In genomic region chr1:172552623-172553022, GRCm38 (mm10) we compare ENCODE assay signal across 20 mouse cellular contexts. TPM values are rescaled to one million over a fixed set of nuclear protein-coding genes. Genes with fewer than 3 reads are reported as not detected.
DNase-seq lines count a peak whose midpoint lies in the region; ATAC-seq and TF ChIP-seq lines count a peak whose summit lies in the region.
"Had no signal": no experiment of that assay in that cellular context is flagged by ENCODE, and none has a peak within 500 bp of the region (broad histone marks: within the 10 kb centered on the region; RNA-seq: fewer than 3 reads in every experiment).

No protein-coding gene starts in this region.

- H3K9me3 ChIP-seq in heart, postnatal 0 days (replicated peaks; ENCODE audit: control insufficient read depth, low read length), result no peaks in the 10 kb centered on the region
- H3K9me3 ChIP-seq in midbrain, embryonic 11.5 days (ENCODE audit: control insufficient read depth, low read length), result no peaks in the 10 kb centered on the region
- H3K9me3 ChIP-seq in midbrain, embryonic 13.5 days, result no peaks in the 10 kb centered on the region
- H3K9me3 ChIP-seq: hindbrain, embryonic 13.5 days; liver, embryonic 12.5 days had no signal

- ATAC-seq in heart, postnatal 0 days (ENCODE audit: insufficient read depth, low read depth), result peak; percentile 54; the same call in 1 of the 2 replicates
- no peak for ATAC-seq in midbrain, embryonic 11.5 days (ENCODE audit: low FRiP score)
- no peak for ATAC-seq in midbrain, embryonic 13.5 days
- ATAC-seq: forebrain, embryonic 14.5 days; intestine, embryonic 16.5 days; liver, embryonic 12.5 days; midbrain, embryonic 16.5 days had no signal

- no peaks in the 10 kb centered on the region for H3K36me3 ChIP-seq in heart, postnatal 0 days (replicated peaks; ENCODE audit: control insufficient read depth, insufficient read depth, low read length)
- no peaks in the 10 kb centered on the region for H3K36me3 ChIP-seq in midbrain, embryonic 11.5 days (ENCODE audit: control insufficient read depth, insufficient read depth, low read length)
- H3K36me3 ChIP-seq in midbrain, embryonic 13.5 days, result no peaks in the 10 kb centered on the region
- H3K36me3 ChIP-seq: hindbrain, embryonic 13.5 days; liver, embryonic 12.5 days had no signal

- H3K4me2 ChIP-seq in heart, postnatal 0 days (ENCODE audit: low read depth, low read length), result no peak overlapping the region
- no peak overlapping the region for H3K4me2 ChIP-seq in midbrain, embryonic 11.5 days
- no peak overlapping the region for H3K4me2 ChIP-seq in midbrain, embryonic 13.5 days (replicated peaks)
- H3K4me2 ChIP-seq: hindbrain, embryonic 13.5 days; liver, embryonic 12.5 days had no signal

- no peak overlapping the region for H3K9ac ChIP-seq in heart, postnatal 0 days (replicated peaks; ENCODE audit: low read depth, low read length)
- H3K9ac ChIP-seq in midbrain, embryonic 11.5 days (ENCODE audit: low read length), result no peak overlapping the region
- no peak overlapping the region for H3K9ac ChIP-seq in midbrain, embryonic 13.5 days (replicated peaks)
- H3K9ac ChIP-seq: hindbrain, embryonic 13.5 days; liver, embryonic 12.5 days had no signal

- peak overlapping the region; percentile 59 for H3K27ac ChIP-seq in heart, postnatal 0 days (ENCODE audit: low read depth)
- H3K27ac ChIP-seq in midbrain, embryonic 11.5 days (ENCODE audit: low read depth, low read length), result no peak overlapping the region
- no peak overlapping the region for H3K27ac ChIP-seq in midbrain, embryonic 13.5 days
- H3K27ac ChIP-seq: hindbrain, embryonic 13.5 days; liver, embryonic 12.5 days had no signal

- H3K4me1 ChIP-seq in heart, postnatal 0 days (ENCODE audit: control insufficient read depth, insufficient read depth), result peaks cover 15% of the 10 kb centered on the region
- H3K4me1 ChIP-seq in midbrain, embryonic 11.5 days (ENCODE audit: control insufficient read depth, insufficient read depth, low read length), result peaks cover 19% of the 10 kb centered on the region
- peaks cover 32% of the 10 kb centered on the region for H3K4me1 ChIP-seq in midbrain, embryonic 13.5 days (replicated peaks)

- H3K4me3 ChIP-seq in heart, postnatal 0 days (ENCODE audit: low read depth, low read length), result no peak overlapping the region
- no peak overlapping the region for H3K4me3 ChIP-seq in midbrain, embryonic 11.5 days (ENCODE audit: low read depth, low read length)
- no peak overlapping the region for H3K4me3 ChIP-seq in midbrain, embryonic 13.5 days (replicated peaks)
- H3K4me3 ChIP-seq: hindbrain, embryonic 13.5 days; liver, embryonic 12.5 days had no signal

- TF ChIP-seq CTCF in heart, postnatal 0 days (IDR thresholded peaks at IDR 0.05; ENCODE audit: low read depth), result no peak

- 0 out of 2 replicates have a peak, but pooled peaks cover 3% of the 10 kb centered on the region for H3K27me3 ChIP-seq in heart, postnatal 0 days (ENCODE audit: control insufficient read depth, insufficient read depth, low read length)
- peaks cover 3% of the 10 kb centered on the region; the same call in 1 of the 2 replicates for H3K27me3 ChIP-seq in midbrain, embryonic 11.5 days (ENCODE audit: control insufficient read depth, insufficient read depth, low read length)
- H3K27me3 ChIP-seq in midbrain, embryonic 13.5 days, result peaks cover 14% of the 10 kb centered on the region

- 44% methylated on average over 1 of the region's 1 CpGs for WGBS in heart, postnatal 0 days
- WGBS in midbrain, embryonic 11.5 days, result 67% methylated on average over 1 of the region's 1 CpGs
- 55% methylated on average over 1 of the region's 1 CpGs for WGBS in midbrain, embryonic 13.5 days

- peak; percentile 69; the same call in 1 of the 2 replicates for TF ChIP-seq EP300 in heart, postnatal 0 days (IDR thresholded peaks at IDR 0.05; ENCODE audit: low read depth)

- DNase-seq in heart, postnatal 0 days (ENCODE audit: low spot score), result no peak
- no peak for DNase-seq in heart, adult 11 months
- DNase-seq in midbrain, embryonic 11.5 days (ENCODE audit: low spot score, missing footprints), result peak; percentile 82
- DNase-seq in kidney, postnatal 4 days, result peak; percentile 32 to 40
- no peak for DNase-seq in adrenal gland, postnatal 25 days
- DNase-seq in layer of hippocampus, postnatal 10 days (ENCODE audit: low spot score in 2 of 2), result no peak
- DNase-seq: cerebellum, adult 11-12 months had no signal

RNA-seq across cellular contexts. Expression of gene Vsig8, which starts 3.1 kb away (rescaled TPM):
- total RNA-seq in heart, postnatal 0 days (2014; rRNA removed; ENCODE audit: low replicate concordance), result not detected in 2 replicates
- 0.12 and 0.19 TPM in 2 replicates for polyA plus RNA-seq in heart, postnatal 0 days (2015; fragmentation: Nextera tagmentation; extraction: Ambion mirVana)
- polyA plus RNA-seq in midbrain, embryonic 11.5 days (2014; fragmentation: Nextera tagmentation; extraction: Ambion mirVana), result 0.08 and 0.11 TPM in 2 replicates
- 0.20 TPM in 1 of 2 replicates, not detected in the other for polyA plus RNA-seq in midbrain, embryonic 13.5 days (2015; fragmentation: Nextera tagmentation; extraction: Ambion mirVana)
- total RNA-seq in adrenal gland, postnatal 25 days (2021), result 0.33 TPM in 1 of 2 replicates, not detected in the other
- total RNA-seq in layer of hippocampus, postnatal 10 days (2021), result under 1 TPM; 0.51 to 0.85 TPM
- total RNA-seq: granulocyte monocyte progenitor cell, adult 5-6 weeks; megakaryocyte progenitor cell, adult 5-6 weeks had no signal
- polyA plus RNA-seq: liver, embryonic 12.5 days had no signal

RNA-seq across cellular contexts. Expression of gene Cfap45, which starts 32.0 kb away (rescaled TPM):
- 3.6 and 6.6 TPM in 2 replicates for total RNA-seq in heart, postnatal 0 days (2014; rRNA removed; ENCODE audit: low replicate concordance)
- polyA plus RNA-seq in heart, postnatal 0 days (2015; fragmentation: Nextera tagmentation; extraction: Ambion mirVana), result 2.3 and 2.6 TPM in 2 replicates
- polyA plus RNA-seq in midbrain, embryonic 11.5 days (2014; fragmentation: Nextera tagmentation; extraction: Ambion mirVana), result 1.0 and 1.1 TPM in 2 replicates
- polyA plus RNA-seq in midbrain, embryonic 13.5 days (2015; fragmentation: Nextera tagmentation; extraction: Ambion mirVana), result 1.9 and 2.0 TPM in 2 replicates
- total RNA-seq in adrenal gland, postnatal 25 days (2021), result 1.3 TPM in 1 of 2 replicates, not detected in the other
- total RNA-seq in layer of hippocampus, postnatal 10 days (2021), result 1 to 10 TPM; 3.3 to 4.9 TPM
- total RNA-seq: megakaryocyte progenitor cell, adult 5-6 weeks had no signal

RNA-seq across cellular contexts. Expression of gene Slamf8, which starts 37.7 kb away (rescaled TPM):
- total RNA-seq in heart, postnatal 0 days (2014; rRNA removed; ENCODE audit: low replicate concordance), result 0.46 TPM in 1 of 2 replicates, not detected in the other
- polyA plus RNA-seq in heart, postnatal 0 days (2015; fragmentation: Nextera tagmentation; extraction: Ambion mirVana), result not detected in 2 replicates
- polyA plus RNA-seq in midbrain, embryonic 11.5 days (2014; fragmentation: Nextera tagmentation; extraction: Ambion mirVana), result not detected in 2 replicates
- not detected in 2 replicates for polyA plus RNA-seq in midbrain, embryonic 13.5 days (2015; fragmentation: Nextera tagmentation; extraction: Ambion mirVana)
- 0.24 TPM in 1 of 2 replicates, not detected in the other for total RNA-seq in adrenal gland, postnatal 25 days (2021)
- total RNA-seq in layer of hippocampus, postnatal 10 days (2021), result not detected
- total RNA-seq: ES-E14; layer of hippocampus, postnatal 14 days; left cerebral cortex, postnatal 36 days; megakaryocyte progenitor cell, adult 5-6 weeks had no signal
- polyA plus RNA-seq: forebrain, embryonic 14.5 days; hindbrain, embryonic 13.5 days; liver, embryonic 12.5 days; midbrain, embryonic 16.5 days; neural tube, embryonic 11.5 days had no signal

RNA-seq across cellular contexts. Expression of gene Fcrl6, which starts 49.7 kb away (rescaled TPM):
- total RNA-seq in heart, postnatal 0 days (2014; rRNA removed; ENCODE audit: low replicate concordance), result not detected in 2 replicates
- not detected in 2 replicates for polyA plus RNA-seq in heart, postnatal 0 days (2015; fragmentation: Nextera tagmentation; extraction: Ambion mirVana)
- polyA plus RNA-seq in midbrain, embryonic 11.5 days (2014; fragmentation: Nextera tagmentation; extraction: Ambion mirVana), result 0.12 and 0.20 TPM in 2 replicates
- not detected in 2 replicates for polyA plus RNA-seq in midbrain, embryonic 13.5 days (2015; fragmentation: Nextera tagmentation; extraction: Ambion mirVana)
- not detected in 2 replicates for total RNA-seq in adrenal gland, postnatal 25 days (2021)
- total RNA-seq in layer of hippocampus, postnatal 10 days (2021), result under 1 TPM in 1 of 2 experiments, not detected in 1; 0.25 TPM
- total RNA-seq: ES-E14; granulocyte monocyte progenitor cell, adult 5-6 weeks; layer of hippocampus, postnatal 14 days; left cerebral cortex, postnatal 36 days; megakaryocyte progenitor cell, adult 5-6 weeks had no signal
- polyA plus RNA-seq: cortical plate, adult 2 months; forebrain, embryonic 14.5 days; hindbrain, embryonic 13.5 days; intestine, embryonic 16.5 days; liver, embryonic 12.5 days had no signal

RNA-seq across cellular contexts. Expression of gene Tagln2, which starts 52.8 kb away (rescaled TPM):
- 235 and 276 TPM in 2 replicates for total RNA-seq in heart, postnatal 0 days (2014; rRNA removed; ENCODE audit: low replicate concordance)
- 203 and 209 TPM in 2 replicates for polyA plus RNA-seq in heart, postnatal 0 days (2015; fragmentation: Nextera tagmentation; extraction: Ambion mirVana)
- polyA plus RNA-seq in midbrain, embryonic 11.5 days (2014; fragmentation: Nextera tagmentation; extraction: Ambion mirVana), result 36.3 and 39.1 TPM in 2 replicates
- 44.0 and 49.9 TPM in 2 replicates for polyA plus RNA-seq in midbrain, embryonic 13.5 days (2015; fragmentation: Nextera tagmentation; extraction: Ambion mirVana)
- total RNA-seq in adrenal gland, postnatal 25 days (2021), result 80.7 and 88.8 TPM in 2 replicates
- total RNA-seq in layer of hippocampus, postnatal 10 days (2021), result 10 to 100 TPM; 20.7 to 21.4 TPM

Comparison
In these comparisons a context has a peak if more than half of its experiments do, and no peak if none do; other contexts are left out.
1. DNase-seq: peak in midbrain, embryonic 11.5 days (single experiment) and kidney, postnatal 4 days (2 of 2); none in heart, postnatal 0 days (single experiment), heart, adult 11 months (single experiment), adrenal gland, postnatal 25 days (single experiment) and layer of hippocampus, postnatal 10 days (0 of 2).